Mouse (Mus musculus): ENCODE data around the gene Mtch1. TPM values are rescaled to one million over a fixed set of nuclear protein-coding genes. Genes with fewer than 3 reads are reported as not detected.

Mtch1 gene
- polyA plus RNA-seq, 1 experiment from 2014 or later, result 189 TPM

- Histone ChIP-seq H3K4me3 (ENCODE audit: low read depth, low read length) (no peak overlapping the region), H3K4me1 (replicated peaks; ENCODE audit: control insufficient read depth, insufficient read depth) (no peaks in the 10 kb centered on the region), H3K9me3 (ENCODE audit: control insufficient read depth, low read length) (no peaks in the 10 kb centered on the region), H3K27me3 (ENCODE audit: control insufficient read depth, insufficient read depth, low read length) (no peaks in the 10 kb centered on the region), H3K27ac (replicated peaks) (no peak overlapping the region), H3K9ac (ENCODE audit: low read length) (no peak overlapping the region), H3K36me3 (ENCODE audit: control insufficient read depth, insufficient read depth, low read length) (peaks cover 11% of the 10 kb centered on the region), H3K4me2 (replicated peaks; ENCODE audit: low read depth) (no peak overlapping the region)
- no peak for TF ChIP-seq EP300 (optimal IDR thresholded peaks at IDR 0.05)
- TF ChIP-seq CTCF (IDR thresholded peaks at IDR 0.05; ENCODE audit: low read depth), result no peak
- DNase-seq (ENCODE audit: low spot score), result no peak
- WGBS, result 48% methylated on average over 5 of the region's 5 CpGs
- ATAC-seq (ENCODE audit: low FRiP score, low TSS enrichment), result 0 out of 2 replicates have a peak, but pooled peaks have one; percentile 15
These were observed 51.9 kb downstream of the Mtch1 start for GRCm38 (mm10) chr17:29295835-29296234.

- Histone ChIP-seq H3K27ac (replicated peaks) (no peak overlapping the region), H3K27me3 (ENCODE audit: control insufficient read depth, insufficient read depth, low read length) (no peaks in the 10 kb centered on the region), H3K4me3 (ENCODE audit: low read depth, low read length) (no peak overlapping the region), H3K9me3 (ENCODE audit: control insufficient read depth, low read length) (no peaks in the 10 kb centered on the region), H3K9ac (ENCODE audit: low read length) (no peak overlapping the region), H3K4me2 (replicated peaks; ENCODE audit: low read depth) (no peak overlapping the region), H3K36me3 (ENCODE audit: control insufficient read depth, insufficient read depth, low read length) (peaks cover 6% of the 10 kb centered on the region; the same call in 1 of the 2 replicates), H3K4me1 (replicated peaks; ENCODE audit: control insufficient read depth, insufficient read depth) (no peaks in the 10 kb centered on the region)
- TF ChIP-seq EP300 (optimal IDR thresholded peaks at IDR 0.05) (no peak), CTCF (IDR thresholded peaks at IDR 0.05; ENCODE audit: low read depth) (peak; percentile 57)
- 74% methylated on average over 9 of the region's 9 CpGs for WGBS
- ATAC-seq (ENCODE audit: low FRiP score, low TSS enrichment) (no peak), DNase-seq (ENCODE audit: low spot score) (no peak)
These were observed 53.7 kb downstream of the Mtch1 start for GRCm38 (mm10) chr17:29293807-29294605.

- TF ChIP-seq CTCF (IDR thresholded peaks at IDR 0.05; ENCODE audit: low read depth) (no peak), EP300 (optimal IDR thresholded peaks at IDR 0.05) (no peak)
- Histone ChIP-seq H3K36me3 (ENCODE audit: control insufficient read depth, insufficient read depth, low read length) (0 out of 2 replicates have a peak, but pooled peaks cover 2% of the 10 kb centered on the region), H3K9me3 (ENCODE audit: control insufficient read depth, low read length) (no peaks in the 10 kb centered on the region), H3K9ac (ENCODE audit: low read length) (no peak overlapping the region), H3K4me3 (ENCODE audit: low read depth, low read length) (no peak overlapping the region), H3K4me1 (replicated peaks; ENCODE audit: control insufficient read depth, insufficient read depth) (no peaks in the 10 kb centered on the region), H3K27me3 (ENCODE audit: control insufficient read depth, insufficient read depth, low read length) (no peaks in the 10 kb centered on the region), H3K4me2 (replicated peaks; ENCODE audit: low read depth) (no peak overlapping the region), H3K27ac (replicated peaks) (no peak overlapping the region)
- 69% methylated on average over 3 of the region's 3 CpGs for WGBS
- ATAC-seq (ENCODE audit: low FRiP score, low TSS enrichment) (no peak), DNase-seq (ENCODE audit: low spot score) (no peak)
These were observed 54.7 kb downstream of the Mtch1 start for GRCm38 (mm10) chr17:29292996-29293395.

- Histone ChIP-seq H3K4me2 (replicated peaks; ENCODE audit: low read depth) (no peak overlapping the region), H3K27ac (replicated peaks) (no peak overlapping the region), H3K4me3 (ENCODE audit: low read depth, low read length) (no peak overlapping the region), H3K4me1 (replicated peaks; ENCODE audit: control insufficient read depth, insufficient read depth) (no peaks in the 10 kb centered on the region), H3K9ac (ENCODE audit: low read length) (no peak overlapping the region), H3K9me3 (ENCODE audit: control insufficient read depth, low read length) (no peaks in the 10 kb centered on the region), H3K27me3 (ENCODE audit: control insufficient read depth, insufficient read depth, low read length) (no peaks in the 10 kb centered on the region), H3K36me3 (ENCODE audit: control insufficient read depth, insufficient read depth, low read length) (0 out of 2 replicates have a peak, but pooled peaks cover 2% of the 10 kb centered on the region)
- no peak for TF ChIP-seq EP300 (optimal IDR thresholded peaks at IDR 0.05)
- no peak for TF ChIP-seq CTCF (IDR thresholded peaks at IDR 0.05; ENCODE audit: low read depth)
- DNase-seq (ENCODE audit: low spot score), result no peak
- ATAC-seq (ENCODE audit: low FRiP score, low TSS enrichment), result no peak
- 85% methylated on average over 7 of the region's 7 CpGs for WGBS
These were observed 55.9 kb downstream of the Mtch1 start for GRCm38 (mm10) chr17:29291793-29292192.

GRCm38 (mm10) chr17:29282216-29282952, 65.3 kb downstream of the Mtch1 start:
- no peaks in the 10 kb centered on the region for H3K27me3 ChIP-seq (ENCODE audit: control insufficient read depth, insufficient read depth, low read length)
- H3K4me3 ChIP-seq (ENCODE audit: low read depth, low read length), result no peak overlapping the region
- TF ChIP-seq EP300 (optimal IDR thresholded peaks at IDR 0.05), result no peak
- TF ChIP-seq CTCF (IDR thresholded peaks at IDR 0.05; ENCODE audit: low read depth), result peak; percentile 25; the same call in 1 of the 2 replicates
- H3K36me3 ChIP-seq (ENCODE audit: control insufficient read depth, insufficient read depth, low read length), result no peaks in the 10 kb centered on the region
- ATAC-seq (ENCODE audit: low FRiP score, low TSS enrichment) (peak; percentile 92), DNase-seq (ENCODE audit: low spot score) (peak; percentile 75)
- no peak overlapping the region for H3K4me2 ChIP-seq (replicated peaks; ENCODE audit: low read depth)
- peak overlapping the region; percentile 30; the same call in 1 of the 2 replicates for H3K27ac ChIP-seq (replicated peaks)
- 63% methylated on average over 21 of the region's 21 CpGs for WGBS
- H3K4me1 ChIP-seq (replicated peaks; ENCODE audit: control insufficient read depth, insufficient read depth), result no peaks in the 10 kb centered on the region
- no peaks in the 10 kb centered on the region for H3K9me3 ChIP-seq (ENCODE audit: control insufficient read depth, low read length)
- no peak overlapping the region for H3K9ac ChIP-seq (ENCODE audit: low read length)

Other genes with a start within 250 kb of the Mtch1 start
- gene Rab44, start 233.8 kb downstream of the Mtch1 start, polyA plus RNA-seq (2015; fragmentation: Nextera tagmentation; extraction: Ambion mirVana), result 1.4 and 2.2 TPM in 2 replicates
- gene Cpne5, start 109.8 kb downstream of the Mtch1 start, polyA plus RNA-seq (2015; fragmentation: Nextera tagmentation; extraction: Ambion mirVana), result 4.8 and 5.3 TPM in 2 replicates
- 64.6 and 65.9 TPM in 2 replicates for gene Ppil1, start 83.7 kb downstream of the Mtch1 start, polyA plus RNA-seq (2015; fragmentation: Nextera tagmentation; extraction: Ambion mirVana)
- 91.2 and 97.2 TPM in 2 replicates for gene BC004004, start 79.1 kb downstream of the Mtch1 start, polyA plus RNA-seq (2015; fragmentation: Nextera tagmentation; extraction: Ambion mirVana)
- gene Pi16, start 30.3 kb downstream of the Mtch1 start, polyA plus RNA-seq (2015; fragmentation: Nextera tagmentation; extraction: Ambion mirVana), result 1.3 TPM in 2 replicates
- gene Fgd2, start 13.0 kb upstream of the Mtch1 start, polyA plus RNA-seq (2015; fragmentation: Nextera tagmentation; extraction: Ambion mirVana), result 5.9 and 8.2 TPM in 2 replicates
- 28.6 and 32.8 TPM in 2 replicates for gene Pim1, start 142.8 kb upstream of the Mtch1 start, polyA plus RNA-seq (2015; fragmentation: Nextera tagmentation; extraction: Ambion mirVana)
- not detected in 2 replicates for gene Gm17657, start 201.7 kb upstream of the Mtch1 start, polyA plus RNA-seq (2015; fragmentation: Nextera tagmentation; extraction: Ambion mirVana)
- 6.9 and 7.8 TPM in 2 replicates for gene Tbc1d22b, start 201.9 kb upstream of the Mtch1 start, polyA plus RNA-seq (2015; fragmentation: Nextera tagmentation; extraction: Ambion mirVana)
- 0.22 and 0.42 TPM in 2 replicates for gene Tmem217, start 204.5 kb upstream of the Mtch1 start, polyA plus RNA-seq (2015; fragmentation: Nextera tagmentation; extraction: Ambion mirVana)

Measured in stomach, postnatal 0 days (tissue).